Mouse (Mus musculus) activated CD4-positive, CD25-positive, alpha-beta regulatory T cell (primary cell): ENCODE measurements around the gene Glb1l. TPM values are rescaled to one million over a fixed set of nuclear protein-coding genes. Genes with fewer than 3 reads are reported as not detected.

Source experiments
- polyA plus RNA-seq, 2 experiments: library from polyadenylated mRNA; unstranded; fragments of 100-300 nt; shearing (Covaris generic); gene quantifications; one replicate each; pipeline ENCODE4 v1.2.1; 2017

Glb1l gene
- polyA plus RNA-seq, result 10 to 100 TPM in 1 of 2 experiments, 1 to 10 TPM in 1; 8.6 to 14.6 TPM

DNA sequence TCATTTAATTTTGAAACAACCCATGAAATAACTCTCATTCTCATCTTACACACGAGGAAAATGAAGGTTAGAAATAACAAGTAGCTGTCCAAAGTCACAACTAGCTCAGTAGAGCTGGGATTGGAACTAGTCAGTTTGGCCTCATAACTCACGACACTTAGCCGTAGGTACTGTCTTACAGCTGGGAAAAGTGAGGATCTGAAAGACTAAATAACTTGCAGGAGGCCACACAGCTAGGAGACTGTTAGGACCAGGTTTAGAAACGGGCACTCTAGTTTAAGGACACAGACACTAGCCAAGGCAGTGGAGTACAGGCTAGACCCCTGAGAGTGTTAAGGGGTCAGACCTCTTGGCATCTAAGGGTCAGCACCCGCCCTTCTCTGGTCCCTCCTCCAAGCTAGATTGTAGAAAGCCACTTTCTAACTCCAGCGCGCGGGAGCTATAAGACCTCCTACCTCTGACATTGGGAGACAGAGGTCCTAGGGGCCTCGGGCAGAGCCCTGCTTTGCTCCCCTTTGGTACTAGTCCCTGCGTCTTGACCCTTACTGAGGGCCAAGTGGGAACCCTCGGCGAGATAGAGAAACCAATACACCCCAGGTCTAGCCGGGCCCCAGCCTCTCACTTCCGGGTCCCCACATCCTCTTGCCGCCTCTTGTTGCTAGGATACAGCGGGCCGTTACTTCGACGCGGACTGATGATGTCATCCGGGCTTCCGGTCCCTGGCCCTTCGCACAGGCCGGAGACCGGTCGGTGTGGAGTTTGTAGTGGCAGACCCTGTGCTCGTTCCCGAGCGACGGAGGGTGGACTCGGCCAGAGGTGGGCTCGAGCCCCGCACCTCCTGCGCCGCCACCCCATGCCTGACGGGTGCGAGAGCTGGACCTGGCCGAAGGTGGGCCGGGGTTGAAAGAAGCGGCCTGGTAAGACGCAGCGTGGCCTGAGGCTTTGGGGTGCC is at the start of gene Glb1l, which contains the start of gene Stk16:
Gene Glb1l, minus strand, starts transcription at position 678 of the 952 bp plus-strand sequence.
Gene Stk16, plus strand, starts transcription at position 703 of the 952 bp plus-strand sequence.

DNA sequence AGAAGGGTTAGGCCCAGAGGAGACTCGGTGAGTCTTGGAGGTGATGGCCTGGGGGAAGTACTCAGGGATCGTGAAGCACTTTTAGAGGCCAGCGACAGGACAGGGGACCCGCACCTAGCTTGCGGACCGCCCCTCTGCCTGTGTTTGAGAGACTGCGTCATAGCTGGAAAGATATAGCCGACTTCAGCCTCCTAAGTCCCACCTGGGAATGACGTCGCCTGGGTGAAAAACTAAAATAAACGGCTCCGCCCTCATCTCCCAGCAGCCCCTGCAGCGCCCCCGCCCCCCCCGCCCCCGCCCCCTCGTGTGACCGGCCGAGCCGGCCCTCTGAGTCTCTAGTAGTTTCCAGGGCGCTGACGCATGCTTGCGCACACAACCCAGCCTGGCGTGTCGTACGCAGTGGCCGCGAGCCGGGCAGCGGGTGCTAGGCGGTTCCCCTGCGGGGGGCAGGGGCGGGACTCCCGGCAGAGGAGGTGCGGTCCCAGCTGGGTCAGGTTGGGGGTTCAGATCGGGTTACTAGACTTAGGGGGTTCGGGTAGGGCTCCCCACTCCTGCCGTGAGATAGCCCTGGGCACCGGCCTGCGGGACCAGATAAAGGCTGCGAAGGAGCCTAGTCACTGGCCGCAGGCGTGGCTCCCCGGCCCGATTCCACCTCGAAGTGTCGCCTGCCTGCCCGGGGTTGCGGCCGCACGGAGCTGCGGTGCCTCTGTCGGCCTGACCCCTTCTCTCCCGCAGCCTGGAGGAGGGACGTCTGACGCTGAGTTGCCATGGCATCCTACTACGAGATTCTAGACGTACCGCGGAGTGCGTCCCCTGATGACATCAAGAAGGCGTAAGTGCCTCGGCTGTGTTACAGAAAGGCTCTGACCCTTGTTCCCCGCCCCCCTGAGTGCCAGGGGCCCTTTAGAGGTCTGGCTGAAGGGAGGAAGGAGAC is 25.8 kb upstream of the Glb1l start, which contains the start of gene Dnajb2:
Gene Dnajb2, plus strand, starts transcription at position 290 of the 934 bp plus-strand sequence.

DNA sequence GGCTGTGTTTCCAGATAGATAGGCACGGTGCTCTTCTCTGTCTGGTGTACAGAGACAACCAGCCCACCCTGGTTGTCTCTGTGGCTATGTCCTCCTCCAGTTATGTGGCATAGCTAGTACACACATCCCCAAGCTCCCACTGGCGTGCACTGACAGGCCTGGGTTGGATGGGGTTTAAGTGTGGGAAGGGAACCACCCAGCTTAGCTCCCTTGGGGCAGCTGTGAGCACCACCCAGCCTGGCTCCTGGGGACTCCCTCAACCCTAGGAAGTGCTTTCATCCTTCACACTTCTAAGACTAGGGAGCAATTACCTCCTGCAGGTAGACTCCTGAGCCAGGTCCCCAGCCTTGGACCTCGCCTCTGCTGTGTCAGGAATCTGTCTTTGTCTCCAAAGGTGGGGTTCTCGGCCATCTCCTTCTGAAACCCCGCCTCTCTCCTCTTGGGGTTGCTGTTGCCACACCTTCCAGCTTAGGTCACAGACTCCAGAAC is 21.1 kb upstream of the Glb1l start, which contains the start of gene A630095N17Rik:
Gene A630095N17Rik, minus strand, starts transcription at position 439 of the 489 bp plus-strand sequence.

DNA sequence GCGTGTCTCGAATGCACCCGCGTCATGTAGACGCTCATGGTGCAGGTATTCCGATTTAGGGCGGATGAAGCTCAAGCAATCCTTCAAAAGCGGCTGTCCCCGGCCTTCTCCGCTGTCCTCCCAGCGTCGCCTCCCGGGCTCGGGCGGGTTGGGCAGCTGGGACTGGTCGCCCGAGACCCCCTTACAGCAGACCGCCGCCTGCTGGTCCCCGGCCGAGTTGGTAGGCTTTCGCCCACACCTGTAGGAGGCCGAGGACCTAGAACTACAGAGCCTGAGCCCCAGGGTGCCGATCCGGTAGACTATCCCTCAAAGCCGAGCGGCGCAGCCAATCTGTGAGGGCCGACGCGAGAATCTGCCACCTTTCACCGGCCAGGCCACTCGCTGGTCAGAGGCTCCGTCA is 8.9 kb upstream of the Glb1l start, which contains the start of gene Tuba4a:
Gene Tuba4a, minus strand, starts transcription at position 335 of the 400 bp plus-strand sequence.

DNA sequence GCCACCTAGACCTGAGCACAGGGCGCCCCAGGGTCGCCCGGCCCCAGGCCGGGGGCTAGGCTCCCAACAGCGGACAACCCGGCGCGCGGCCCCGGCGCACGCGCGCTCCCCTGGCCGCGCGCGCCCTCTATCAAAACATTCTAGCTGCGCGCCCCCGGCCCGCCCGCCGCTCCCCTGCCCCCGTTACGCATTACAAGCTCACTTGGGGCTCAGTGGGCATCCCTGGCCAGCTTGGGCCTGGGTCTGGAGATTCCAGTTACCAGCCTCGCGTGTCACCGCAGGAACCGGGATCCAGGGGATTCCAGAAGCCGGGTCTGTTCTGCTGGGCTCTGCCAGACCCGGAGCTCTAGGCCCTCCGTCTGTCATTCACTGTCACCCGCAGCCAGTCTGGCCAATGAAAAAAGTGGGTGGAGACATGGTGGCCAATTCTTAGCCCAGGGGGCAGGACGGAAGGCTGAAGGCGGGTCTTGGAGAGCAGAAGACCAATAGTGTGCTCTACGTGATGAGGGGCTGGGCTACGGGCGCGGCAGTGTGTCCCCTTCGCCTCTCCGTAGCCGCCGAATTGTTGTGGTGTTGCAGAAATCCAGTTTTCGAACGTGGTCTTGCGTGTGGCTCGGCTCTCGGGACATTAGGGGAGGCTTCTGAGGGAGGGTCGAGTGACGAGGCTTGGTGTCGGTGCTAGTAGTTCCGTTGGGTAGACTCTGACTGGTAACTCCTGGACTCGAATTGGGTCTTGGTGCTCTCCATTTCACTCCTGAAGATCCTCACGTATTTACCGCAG is 18.8 kb downstream of the Glb1l start, which contains the start of the genes Ankzf1 and Atg9a:
Gene Ankzf1, plus strand, starts transcription at position 530 of the 781 bp plus-strand sequence.
Gene Atg9a, minus strand, starts transcription at position 575 of the 781 bp plus-strand sequence.

DNA sequence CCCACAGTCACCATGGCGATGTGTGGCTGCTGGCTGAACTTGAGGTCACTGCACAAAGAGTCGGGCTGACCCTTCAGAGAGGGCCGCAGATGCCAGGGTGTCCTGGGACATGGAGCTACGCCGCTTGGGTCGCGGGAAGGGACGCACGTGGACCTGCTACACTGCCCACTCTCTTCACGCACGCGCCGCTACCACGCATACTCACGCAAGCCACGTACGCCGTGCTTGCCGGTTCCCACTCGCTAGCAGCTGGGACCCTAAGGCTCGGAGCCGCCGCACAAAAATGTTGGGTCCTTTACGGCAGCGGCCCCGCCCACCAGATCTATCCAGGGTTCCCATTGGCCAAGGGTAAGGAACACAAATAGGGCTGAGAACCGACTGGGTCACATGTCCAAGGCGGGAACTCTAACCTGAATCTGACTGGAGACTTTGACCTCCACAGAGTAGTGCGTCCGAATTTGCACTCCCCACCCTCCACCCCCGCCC is 30.5 kb downstream of the Glb1l start, which contains the start of gene Abcb6:
Gene Abcb6, minus strand, starts transcription at position 288 of the 486 bp plus-strand sequence.

DNA sequence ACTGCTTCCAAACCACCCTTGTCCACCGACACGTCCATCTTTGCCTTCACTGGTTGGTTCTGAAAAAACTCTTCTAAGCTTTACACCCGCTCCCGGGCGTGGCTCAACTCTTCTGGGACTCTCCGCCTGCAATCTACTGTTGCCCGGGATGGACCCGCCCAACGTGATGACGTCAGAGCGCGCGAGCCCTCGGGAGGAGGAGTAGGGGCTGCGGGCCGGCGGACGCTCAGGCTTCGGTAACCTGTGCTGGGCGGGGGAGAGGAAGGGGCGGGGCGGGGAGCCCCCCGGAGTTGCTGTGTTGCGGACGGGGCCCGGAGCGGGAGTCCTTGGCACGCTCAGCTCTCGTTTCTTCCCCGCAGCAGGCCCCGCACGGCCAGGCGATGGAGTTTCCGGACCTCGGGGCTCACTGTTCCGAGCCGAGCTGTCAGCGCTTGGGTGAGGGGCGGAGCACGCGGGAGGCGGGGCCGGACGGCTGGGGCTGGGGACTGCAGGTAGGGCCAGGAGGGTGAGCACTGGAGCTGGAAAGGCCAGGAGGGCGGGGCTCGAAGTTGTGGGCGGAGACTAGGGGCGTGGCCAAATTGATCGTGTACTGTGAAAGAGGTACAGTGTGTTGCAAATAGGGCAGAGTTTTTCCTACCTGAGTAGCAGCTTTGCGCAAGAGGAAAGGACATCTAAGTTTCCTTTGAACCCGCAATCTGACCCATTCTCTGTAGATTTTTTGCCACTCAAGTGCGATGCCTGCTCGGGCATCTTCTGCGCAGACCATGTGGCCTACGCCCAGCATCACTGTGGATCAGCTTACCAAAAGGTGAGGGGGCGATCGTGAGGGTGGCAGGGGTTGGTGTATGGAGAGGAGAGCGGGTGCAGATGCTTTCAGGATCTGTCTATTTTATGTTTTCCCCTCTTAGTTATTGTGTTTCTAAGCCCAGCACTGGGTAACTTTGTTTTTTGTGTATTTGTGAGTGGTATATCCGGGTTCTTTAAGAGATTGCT is 41.8 kb downstream of the Glb1l start, which contains the start of gene Zfand2b:
Gene Zfand2b, plus strand, starts transcription at position 175 of the 993 bp plus-strand sequence.

Other genes with a start within 250 kb of the Glb1l start
- 1 to 10 TPM; 7.1 to 8.1 TPM for gene Nhej1, start 85.6 kb downstream of the Glb1l start, polyA plus RNA-seq
- under 1 TPM; 0.43 to 0.50 TPM for gene Slc23a3, start 76.9 kb downstream of the Glb1l start, polyA plus RNA-seq
- gene Cnppd1, start 68.1 kb downstream of the Glb1l start, polyA plus RNA-seq, result 100 to 1,000 TPM; 145 to 164 TPM
- 100 to 1,000 TPM in 1 of 2 experiments, 10 to 100 TPM in 1; 80.2 to 109 TPM for gene Retreg2, start 68.0 kb downstream of the Glb1l start, polyA plus RNA-seq
- gene Zfand2b, start 42.2 kb downstream of the Glb1l start, polyA plus RNA-seq, result 10 to 100 TPM; 69.6 to 84.5 TPM
- 1 to 10 TPM; 2.4 to 6.6 TPM for gene Abcb6, start 30.4 kb downstream of the Glb1l start, polyA plus RNA-seq
- gene Ankzf1, start 18.7 kb downstream of the Glb1l start, polyA plus RNA-seq, result 10 to 100 TPM; 25.2 to 30.8 TPM
- 10 to 100 TPM; 21.3 to 23.5 TPM for gene Atg9a, start 18.6 kb downstream of the Glb1l start, polyA plus RNA-seq
- gene Stk16, start within 50 bp of the Glb1l start, polyA plus RNA-seq, result 100 to 1,000 TPM in 1 of 2 experiments, 10 to 100 TPM in 1; 92.3 to 125 TPM
- gene Tuba4a, start 9.1 kb upstream of the Glb1l start, polyA plus RNA-seq, result 100 to 1,000 TPM; 213 to 315 TPM
- gene A630095N17Rik, start 21.3 kb upstream of the Glb1l start, polyA plus RNA-seq, result not detected
- 10 to 100 TPM; 10.8 to 14.4 TPM for gene Dnajb2, start 25.6 kb upstream of the Glb1l start, polyA plus RNA-seq
- gene Ptprn, start 53.7 kb upstream of the Glb1l start, polyA plus RNA-seq, result under 1 TPM; 0.18 to 0.71 TPM
- gene Resp18, start 67.6 kb upstream of the Glb1l start, polyA plus RNA-seq, result not detected
- 10 to 100 TPM; 71.2 TPM for gene Dnpep, start 107.2 kb upstream of the Glb1l start, polyA plus RNA-seq
- gene Des, start 149.5 kb upstream of the Glb1l start, polyA plus RNA-seq, result under 1 TPM in 1 of 2 experiments, not detected in 1; 0.16 TPM
- under 1 TPM; 0.29 to 0.54 TPM for gene Speg, start 164.5 kb upstream of the Glb1l start, polyA plus RNA-seq
- gene Gmppa, start 225.1 kb upstream of the Glb1l start, polyA plus RNA-seq, result 10 to 100 TPM; 68.6 to 74.4 TPM
- gene Asic4, start 239.6 kb upstream of the Glb1l start, polyA plus RNA-seq, result under 1 TPM in 1 of 2 experiments, not detected in 1; 0.07 TPM